Mouse (Mus musculus): ENCODE measurements around the gene Srp9. TPM values are rescaled to one million over a fixed set of nuclear protein-coding genes. Genes with fewer than 3 reads are reported as not detected.

The Srp9 gene
- total RNA-seq (2015) = 157 and 164 TPM in 2 replicates
- 123 and 133 TPM in 2 replicates for total RNA-seq (2017)

DNA sequence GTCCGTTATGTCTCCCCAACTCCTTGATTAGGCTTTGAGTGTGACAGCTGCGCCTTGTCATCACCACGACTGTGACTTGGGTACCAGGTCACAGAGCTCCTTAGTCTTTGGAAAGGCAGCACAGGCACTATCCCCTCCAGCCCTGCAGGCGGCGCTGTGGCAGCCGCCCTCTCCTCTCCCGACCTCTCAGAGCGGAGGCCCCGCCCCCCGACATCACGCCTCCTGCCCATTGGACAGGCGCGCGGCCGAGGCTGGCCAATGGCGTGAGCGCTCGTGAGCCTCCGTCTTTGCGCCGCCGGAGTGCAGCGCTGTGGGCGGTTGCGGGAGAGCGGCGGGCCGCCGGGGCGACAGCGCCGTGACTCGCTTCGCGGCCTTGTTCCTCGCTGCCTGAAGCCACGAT is at the start of gene Srp9:
Srp9 (plus strand) TSS at position 232 of the 400 bp plus-strand sequence.
- ATAC-seq (replicated peaks; ENCODE audit: poor library complexity) = peak; percentile 95

DNA sequence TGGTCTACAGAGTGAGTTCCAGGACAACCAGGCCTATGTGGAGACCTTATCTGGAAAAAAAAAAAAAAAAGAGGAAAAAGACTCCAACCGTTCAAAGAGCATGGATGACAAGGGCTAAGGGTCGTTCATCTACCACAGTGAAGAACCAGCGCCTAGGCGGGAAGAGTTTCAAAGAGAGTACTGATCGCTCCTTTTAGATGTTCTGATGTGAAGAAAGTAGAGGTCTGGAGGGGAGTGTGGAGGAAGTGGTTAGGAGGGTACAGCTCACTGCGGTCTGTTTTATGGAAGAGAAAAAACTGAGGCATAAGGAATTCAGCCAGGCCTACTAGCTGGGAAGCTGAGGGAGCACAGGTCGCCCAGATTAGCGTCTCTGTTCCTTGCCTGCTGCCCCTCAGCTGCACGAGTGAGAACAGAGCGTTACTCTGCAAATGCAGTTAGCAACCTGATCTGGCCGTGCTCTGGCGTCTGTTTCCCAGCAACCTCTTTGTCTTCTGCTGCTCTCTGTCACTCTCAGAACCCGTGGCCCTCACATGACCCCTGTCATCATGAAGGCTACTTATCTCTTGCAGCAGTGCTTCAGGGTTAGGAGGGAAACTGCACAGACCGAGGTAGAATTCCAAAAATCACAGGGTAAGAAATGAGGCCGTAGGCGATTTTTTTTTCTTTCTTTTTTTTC is 42.7 kb upstream of the Srp9 start:
- peak; percentile 63 for ATAC-seq (replicated peaks; ENCODE audit: poor library complexity)

DNA sequence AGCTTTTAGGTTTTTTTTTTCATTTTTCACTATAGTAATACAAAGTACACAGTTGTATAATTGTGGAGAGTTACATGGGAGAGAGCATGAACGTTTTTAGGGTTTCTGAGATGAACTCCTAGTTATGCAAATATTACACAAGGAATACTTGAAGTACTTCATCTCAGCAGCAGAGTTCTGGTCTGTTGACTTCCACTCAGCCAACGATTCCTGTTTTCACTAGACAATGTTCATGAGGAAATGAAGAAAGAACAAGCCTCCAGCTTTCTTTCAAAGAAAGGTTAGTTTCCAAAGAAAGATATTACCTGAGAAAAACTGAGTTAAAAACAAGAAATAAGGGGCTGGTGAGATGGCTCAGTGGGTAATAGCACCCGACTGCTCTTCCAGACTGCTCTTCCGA is 41.1 kb upstream of the Srp9 start:
- ATAC-seq (replicated peaks; ENCODE audit: poor library complexity) = no peak

DNA sequence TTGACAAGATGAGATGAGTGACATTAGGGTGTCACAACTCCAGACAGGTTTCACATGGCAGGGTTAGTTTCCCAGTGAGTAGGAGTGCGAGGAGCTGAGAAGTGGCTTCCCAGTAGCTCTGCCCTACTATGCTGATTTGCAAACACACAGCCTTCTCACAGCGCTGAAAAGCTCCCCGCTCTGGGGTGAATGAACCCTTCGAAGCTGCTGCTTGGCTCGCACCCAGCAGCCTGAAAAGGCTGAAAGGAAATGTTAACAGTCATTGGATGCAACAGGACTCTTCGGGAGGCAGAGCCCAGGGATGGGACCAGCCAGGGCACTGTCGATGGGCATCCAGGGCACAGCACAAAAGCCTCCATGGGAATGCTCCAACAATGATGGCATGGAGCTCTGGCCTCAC is 37.8 kb upstream of the Srp9 start:
- ATAC-seq (replicated peaks; ENCODE audit: poor library complexity) = no peak

GRCm38 (mm10) chr1:182087351-182087750 is 37.2 kb upstream of the Srp9 start:
- ATAC-seq (replicated peaks; ENCODE audit: poor library complexity) = no peak

GRCm38 (mm10) chr1:182087753-182088633 is 36.5 kb upstream of the Srp9 start:
- ATAC-seq (replicated peaks; ENCODE audit: poor library complexity) = peak; percentile 37

DNA sequence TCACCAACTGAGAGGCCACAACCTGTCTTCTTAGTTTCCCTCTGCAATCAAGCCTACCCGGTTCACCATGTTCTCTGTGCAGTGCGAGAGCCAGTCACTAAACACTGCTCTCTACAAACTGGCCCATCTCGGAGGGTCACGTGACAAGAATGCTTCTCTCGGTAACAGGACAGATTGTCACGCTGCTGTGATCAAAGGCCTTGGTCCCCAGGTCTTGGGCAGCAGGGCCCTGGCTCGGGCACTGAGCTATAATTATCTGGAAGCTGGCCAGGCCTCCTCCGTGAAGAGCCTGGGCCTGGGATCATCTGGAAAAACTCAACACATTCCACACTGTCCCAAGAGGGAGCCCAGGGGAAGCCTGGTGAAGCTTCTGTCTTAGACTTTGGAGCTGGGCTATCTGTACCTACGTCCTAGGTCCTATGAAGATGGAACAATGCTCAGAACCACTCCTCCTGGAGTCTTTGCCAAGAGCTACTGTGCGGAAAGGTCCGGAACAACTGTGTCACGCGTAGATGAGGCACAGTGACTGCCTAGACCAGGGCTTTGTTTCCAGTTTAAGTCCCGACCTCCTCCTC is 35.6 kb upstream of the Srp9 start:
- no peak for ATAC-seq (replicated peaks; ENCODE audit: poor library complexity)

GRCm38 (mm10) chr1:182089600-182090297 is 34.8 kb upstream of the Srp9 start:
- no peak for ATAC-seq (replicated peaks; ENCODE audit: poor library complexity)

DNA sequence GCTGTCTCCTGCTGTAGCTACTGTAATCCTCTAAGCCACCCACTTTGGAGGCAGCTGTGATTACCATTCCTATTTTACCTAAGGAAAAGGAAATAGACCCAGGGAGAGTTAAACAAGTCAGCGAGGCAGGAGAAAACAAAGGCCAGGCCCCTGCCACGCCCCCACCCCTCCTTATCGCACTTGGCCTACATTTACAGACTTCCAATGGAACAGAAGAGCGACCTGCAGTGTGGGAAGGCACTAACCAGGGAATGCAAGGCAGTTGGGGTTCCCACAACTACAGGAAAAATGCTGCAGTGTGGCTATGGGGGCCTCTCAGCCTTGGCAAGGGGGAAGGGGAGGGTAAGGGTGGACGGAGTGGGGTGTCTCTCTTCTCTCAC is 34.2 kb upstream of the Srp9 start:
- ATAC-seq (replicated peaks; ENCODE audit: poor library complexity) = no peak

DNA sequence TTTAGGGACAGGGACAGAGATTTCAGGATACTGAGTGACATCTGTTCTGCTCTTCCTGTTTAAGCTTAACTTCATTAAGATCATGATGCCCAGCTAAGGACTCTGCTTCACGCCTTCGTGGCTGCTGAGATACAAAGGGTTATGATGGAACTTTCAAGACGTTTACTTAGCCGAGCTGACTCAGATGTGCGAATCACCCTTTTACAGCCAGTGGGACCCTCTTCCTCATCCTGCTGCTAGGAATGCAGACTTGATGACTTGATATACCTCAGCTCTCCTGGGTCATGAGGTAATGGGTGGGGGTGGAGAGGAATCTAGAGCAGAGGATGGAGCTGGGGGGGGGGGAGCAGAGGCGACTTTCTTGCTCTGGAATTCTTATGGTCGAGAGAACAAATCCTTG is 33.3 kb upstream of the Srp9 start:
- ATAC-seq (replicated peaks; ENCODE audit: poor library complexity) = no peak

DNA sequence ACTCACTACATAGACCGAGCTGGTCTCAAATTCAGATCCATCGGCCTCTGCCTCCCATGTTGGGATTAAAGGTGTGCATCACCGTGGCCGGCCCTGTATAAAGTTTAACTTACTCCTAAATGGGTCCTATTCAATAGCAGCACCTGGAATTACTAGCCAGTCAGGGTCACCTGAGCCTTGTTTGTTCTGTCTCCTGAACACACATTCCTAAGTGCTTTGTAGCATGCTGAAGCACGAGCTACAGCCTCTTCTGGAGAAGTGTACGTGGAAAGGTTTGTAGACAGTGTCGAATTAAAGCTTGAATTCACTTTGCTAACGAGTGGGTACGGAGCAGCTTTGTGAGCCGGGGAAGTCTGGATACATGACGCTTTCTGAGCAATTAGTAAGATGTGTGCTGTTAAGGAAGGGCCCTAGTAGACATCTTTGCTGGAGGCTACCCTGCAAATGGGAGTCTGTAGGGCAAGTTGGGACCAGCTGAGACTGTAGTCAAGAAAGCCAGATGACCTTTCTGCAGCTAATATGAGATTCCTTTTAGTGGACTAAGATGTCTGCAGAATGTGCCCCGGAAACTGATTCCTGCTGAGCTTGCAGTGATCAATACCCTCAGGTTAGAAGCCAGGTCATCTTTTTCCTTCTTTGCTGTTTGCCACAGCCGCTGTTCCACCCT is 32.7 kb upstream of the Srp9 start:
- no peak for ATAC-seq (replicated peaks; ENCODE audit: poor library complexity)

DNA sequence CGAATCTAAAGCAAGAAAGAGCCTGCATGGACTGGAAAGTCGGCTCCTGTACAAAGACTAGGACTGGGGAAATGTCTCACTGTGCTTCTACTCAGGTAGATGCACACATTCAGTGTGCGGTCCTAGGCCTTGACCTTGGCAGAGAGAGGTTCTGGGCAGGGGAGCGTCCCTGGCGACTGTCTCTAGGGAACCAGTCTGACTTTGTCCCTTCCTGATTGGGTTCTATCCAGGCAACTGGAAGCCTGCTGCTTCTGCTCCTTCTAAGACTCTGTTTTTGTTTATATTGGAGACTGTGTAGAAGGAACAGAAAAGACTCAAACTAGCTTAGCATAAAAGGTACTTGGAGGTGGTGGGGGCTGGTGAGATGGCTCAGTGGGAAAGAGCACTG is 32.1 kb upstream of the Srp9 start:
- no peak for ATAC-seq (replicated peaks; ENCODE audit: poor library complexity)

- ATAC-seq (replicated peaks; ENCODE audit: poor library complexity) = no peak
Observed at GRCm38 (mm10) chr1:182093407-182093806, 31.1 kb upstream of the Srp9 start.

GRCm38 (mm10) chr1:182094473-182095136 is 29.9 kb upstream of the Srp9 start:
- no peak for ATAC-seq (replicated peaks; ENCODE audit: poor library complexity)

GRCm38 (mm10) chr1:182095240-182095741 is 29.2 kb upstream of the Srp9 start:
- ATAC-seq (replicated peaks; ENCODE audit: poor library complexity) = no peak

DNA sequence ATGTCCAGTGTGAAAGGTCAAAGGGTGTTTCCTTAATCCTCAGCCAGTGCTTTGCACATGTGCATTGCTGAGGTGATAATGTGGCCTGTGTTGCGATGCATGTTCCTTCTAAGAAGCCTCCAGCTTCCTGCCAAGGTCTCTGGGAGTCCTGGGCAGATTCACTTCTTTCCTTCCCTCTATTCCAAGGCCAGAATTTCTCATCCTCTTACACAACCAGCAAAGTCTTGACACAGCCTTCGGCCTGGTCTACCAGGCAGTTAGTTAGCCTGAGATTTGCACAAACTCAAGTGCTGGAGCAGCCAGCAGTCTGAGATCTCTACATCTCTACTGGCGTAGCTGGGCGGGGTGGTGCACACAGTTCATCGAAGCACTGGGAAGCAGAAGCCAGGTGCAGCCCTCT is 27.8 kb upstream of the Srp9 start:
- ATAC-seq (replicated peaks; ENCODE audit: poor library complexity) = peak; percentile 23

DNA sequence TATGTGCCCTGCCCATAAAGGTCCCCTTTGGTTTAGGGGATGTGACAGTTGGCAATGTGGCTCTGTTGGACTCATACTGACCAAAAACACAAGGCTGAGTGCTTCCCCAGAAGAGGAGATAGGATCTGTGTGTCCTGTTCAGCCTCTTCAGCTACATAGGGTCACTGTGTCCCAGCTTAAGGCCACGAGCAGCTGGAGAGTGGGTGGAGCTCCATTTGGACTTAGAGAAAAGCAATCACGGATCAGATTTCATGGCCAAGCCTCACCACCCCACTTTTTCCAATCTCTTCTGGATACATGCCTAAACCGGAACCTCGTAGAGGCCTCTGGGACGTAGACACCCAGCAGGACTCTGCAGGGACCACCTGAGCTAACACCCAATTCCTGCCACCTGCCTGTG is 25.5 kb upstream of the Srp9 start:
- ATAC-seq (replicated peaks; ENCODE audit: poor library complexity) = no peak

- no peak for ATAC-seq (replicated peaks; ENCODE audit: poor library complexity)
Observed at GRCm38 (mm10) chr1:182100403-182100802, 24.1 kb upstream of the Srp9 start.

DNA sequence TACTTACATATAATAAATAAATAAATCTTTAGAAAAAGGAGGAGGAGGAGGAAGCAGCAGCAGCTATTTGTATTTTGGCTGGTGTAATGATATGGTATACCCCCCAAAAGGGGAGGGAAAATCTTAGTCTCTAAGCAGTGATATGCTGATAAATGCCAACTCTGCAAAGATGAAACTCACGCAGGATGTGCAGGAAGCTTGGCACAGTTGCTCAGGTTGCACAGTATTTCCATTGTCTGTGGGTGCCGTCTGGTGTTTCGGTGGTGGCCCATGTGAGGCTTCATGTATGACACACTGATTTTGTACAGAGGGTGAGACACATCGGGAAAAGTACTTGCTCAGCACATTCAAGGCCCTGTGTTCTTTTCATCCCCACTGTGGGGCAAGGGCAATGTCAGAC is 23.1 kb upstream of the Srp9 start:
- ATAC-seq (replicated peaks; ENCODE audit: poor library complexity) = no peak

DNA sequence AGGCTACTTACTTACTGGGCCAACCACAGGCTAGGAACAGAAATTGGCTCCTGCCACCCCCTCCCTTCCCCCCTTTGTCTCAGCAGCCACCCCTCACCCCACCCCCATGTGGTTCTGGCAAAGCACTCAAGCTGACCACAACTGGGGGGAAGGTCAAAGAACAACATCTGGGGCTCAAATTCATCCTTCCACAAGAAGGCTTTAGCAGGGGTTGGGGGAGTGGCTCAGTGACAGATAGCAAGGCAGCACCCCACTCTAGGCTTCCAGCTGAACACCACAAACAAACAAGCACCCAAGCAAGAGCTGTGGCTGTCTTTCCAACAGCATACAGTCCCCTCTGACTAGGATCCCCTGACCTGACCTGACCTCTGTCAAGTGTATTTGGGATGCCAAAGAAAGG is 21.8 kb upstream of the Srp9 start:
- ATAC-seq (replicated peaks; ENCODE audit: poor library complexity) = peak; percentile 39; the same call in 1 of the 2 replicates

Data from megakaryocyte progenitor cell, adult 5-6 weeks (primary cell).